Mouse (Mus musculus): Measurements from ENCODE around the gene Ranbp17. TPM values are rescaled to one million over a fixed set of nuclear protein-coding genes. Genes with fewer than 3 reads are reported as not detected.

Gene Ranbp17
- total and polyA plus RNA-seq, 2 experiments from 2014 or later, result 5.8 to 9.1 TPM

DNA sequence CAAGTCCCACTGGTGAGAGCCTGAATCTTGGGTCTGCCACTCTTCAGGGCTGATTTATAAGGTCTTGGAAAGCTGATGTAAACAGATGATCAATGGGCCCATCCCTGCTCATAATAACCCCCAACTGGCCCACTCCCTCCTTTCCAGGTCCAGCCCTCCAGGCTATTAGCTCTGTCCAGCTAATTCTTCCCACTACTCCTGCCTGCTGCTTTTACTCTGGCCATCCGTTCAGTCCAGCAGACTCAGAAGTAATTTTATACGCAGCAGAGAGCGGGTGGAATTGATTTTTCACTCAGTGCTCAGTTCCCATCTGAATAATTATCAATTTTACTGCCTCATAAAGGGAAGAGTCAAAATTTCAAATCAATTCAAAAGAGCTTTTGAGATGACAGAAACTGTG lies 273.3 kb downstream of the Ranbp17 start:
- 74% methylated on average over 3 of the region's 3 CpGs for WGBS

DNA sequence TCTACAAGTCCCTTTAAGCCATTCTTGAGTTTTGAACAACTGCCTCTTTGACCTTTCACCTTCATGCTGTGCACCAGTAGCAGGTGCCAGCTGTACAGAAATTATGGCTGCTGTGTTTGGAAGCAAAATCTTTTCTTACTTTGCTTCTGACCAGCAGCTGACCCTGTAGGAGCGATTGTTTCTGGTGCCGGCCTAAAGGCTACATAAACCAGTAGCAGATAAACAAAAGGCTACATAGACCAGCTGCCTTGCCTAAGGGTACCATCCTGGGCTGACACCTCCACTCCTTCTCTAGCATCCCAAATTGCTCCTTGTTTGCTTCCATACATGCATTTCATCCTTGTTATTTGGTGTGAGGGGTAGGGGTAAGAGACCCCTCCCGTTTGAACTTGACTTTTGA lies 279.4 kb downstream of the Ranbp17 start:
- no peak for TF ChIP-seq CTCF (IDR thresholded peaks at IDR 0.05; ENCODE audit: low read depth)
- H3K36me3 ChIP-seq (ENCODE audit: insufficient read depth), result no peaks in the 10 kb centered on the region
- H3K9me3 ChIP-seq (ENCODE audit: low read length), result no peaks in the 10 kb centered on the region
- WGBS, result 48% methylated on average over 3 of the region's 3 CpGs
- DNase-seq, result no peak
- no peak for ATAC-seq
- H3K4me3 ChIP-seq (ENCODE audit: low read depth, low read length), result no peak overlapping the region
- no peaks in the 10 kb centered on the region for H3K27me3 ChIP-seq (ENCODE audit: insufficient read depth, low read length)
- no peaks in the 10 kb centered on the region for H3K4me1 ChIP-seq (ENCODE audit: insufficient read depth)
- H3K9ac ChIP-seq, result no peak overlapping the region
- no peak overlapping the region for H3K27ac ChIP-seq (ENCODE audit: low read depth, low read length)
- H3K4me2 ChIP-seq (ENCODE audit: low read depth), result no peak overlapping the region

More for the DNA sequence above, 273.3 kb downstream of the Ranbp17 start:
- no peak overlapping the region for H3K4me2 ChIP-seq (ENCODE audit: low read depth)
- no peak for TF ChIP-seq CTCF (IDR thresholded peaks at IDR 0.05; ENCODE audit: low read depth)
- no peak overlapping the region for H3K9ac ChIP-seq
- no peaks in the 10 kb centered on the region for H3K36me3 ChIP-seq (ENCODE audit: insufficient read depth)
- H3K4me1 ChIP-seq (ENCODE audit: insufficient read depth), result no peaks in the 10 kb centered on the region
- H3K9me3 ChIP-seq (ENCODE audit: low read length), result no peaks in the 10 kb centered on the region
- DNase-seq (no peak), ATAC-seq (no peak)
- no peak overlapping the region for H3K27ac ChIP-seq (ENCODE audit: low read depth, low read length)
- H3K27me3 ChIP-seq (ENCODE audit: insufficient read depth, low read length), result no peaks in the 10 kb centered on the region
- no peak overlapping the region for H3K4me3 ChIP-seq (ENCODE audit: low read depth, low read length)

DNA sequence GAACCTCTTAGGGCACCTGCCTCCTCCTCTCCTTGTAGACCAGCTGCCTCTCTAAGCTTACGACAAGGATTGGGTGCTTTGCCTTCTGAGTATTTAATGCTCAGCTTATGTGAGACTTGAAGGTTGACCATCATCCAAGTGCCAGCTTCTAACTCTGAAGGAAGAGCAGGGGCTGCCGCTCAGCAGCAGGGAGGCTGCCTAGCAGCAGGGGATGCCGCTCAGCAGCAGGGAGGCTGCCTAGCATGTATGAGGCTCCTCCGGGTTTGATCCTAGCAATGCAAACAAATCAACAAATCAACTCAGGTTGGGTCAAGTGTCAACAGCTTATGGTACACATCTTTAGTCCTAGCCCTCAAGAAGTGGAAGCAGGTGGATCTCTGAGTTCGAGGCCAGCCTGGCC lies 281.5 kb downstream of the Ranbp17 start:
- H3K4me3 ChIP-seq (ENCODE audit: low read depth, low read length), result no peak overlapping the region
- H3K36me3 ChIP-seq (ENCODE audit: insufficient read depth), result no peaks in the 10 kb centered on the region
- WGBS, result 76% methylated on average over 5 of the region's 5 CpGs
- H3K27me3 ChIP-seq (ENCODE audit: insufficient read depth, low read length), result no peaks in the 10 kb centered on the region
- H3K27ac ChIP-seq (ENCODE audit: low read depth, low read length), result no peak overlapping the region
- H3K4me2 ChIP-seq (ENCODE audit: low read depth), result no peak overlapping the region
- no peaks in the 10 kb centered on the region for H3K4me1 ChIP-seq (ENCODE audit: insufficient read depth)
- DNase-seq (no peak), ATAC-seq (no peak)
- TF ChIP-seq CTCF (IDR thresholded peaks at IDR 0.05; ENCODE audit: low read depth), result no peak
- no peaks in the 10 kb centered on the region for H3K9me3 ChIP-seq (ENCODE audit: low read length)
- H3K9ac ChIP-seq, result no peak overlapping the region

DNA sequence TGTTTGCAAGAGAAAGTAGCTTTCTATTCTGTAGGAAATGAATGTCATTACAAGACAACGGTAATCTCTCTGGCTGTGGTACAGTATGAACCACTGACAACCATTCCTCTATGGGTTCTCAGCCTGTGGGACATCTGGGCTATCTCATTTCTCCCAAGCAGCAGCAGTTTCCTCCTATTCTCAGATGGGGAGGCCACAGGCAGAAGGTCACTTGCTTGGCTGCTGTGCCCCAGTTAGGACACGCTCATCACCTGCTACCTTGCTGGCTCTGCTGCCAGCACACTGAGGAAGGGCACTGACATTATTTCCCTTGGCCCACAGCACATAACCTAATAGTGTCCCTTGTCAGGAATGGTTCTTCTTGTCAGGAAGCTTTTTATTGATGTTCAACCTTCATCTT lies 285.4 kb downstream of the Ranbp17 start:
- ATAC-seq, result no peak
- WGBS, result 95% methylated on average over 2 of the region's 2 CpGs
- Histone ChIP-seq H3K9ac (no peak overlapping the region), H3K9me3 (ENCODE audit: low read length) (no peaks in the 10 kb centered on the region), H3K27ac (ENCODE audit: low read depth, low read length) (no peak overlapping the region), H3K36me3 (ENCODE audit: insufficient read depth) (no peaks in the 10 kb centered on the region), H3K27me3 (ENCODE audit: insufficient read depth, low read length) (no peaks in the 10 kb centered on the region), H3K4me1 (ENCODE audit: insufficient read depth) (no peaks in the 10 kb centered on the region), H3K4me2 (ENCODE audit: low read depth) (no peak overlapping the region), H3K4me3 (ENCODE audit: low read depth, low read length) (no peak overlapping the region)
- no peak for TF ChIP-seq CTCF (IDR thresholded peaks at IDR 0.05; ENCODE audit: low read depth)
- no peak for DNase-seq

DNA sequence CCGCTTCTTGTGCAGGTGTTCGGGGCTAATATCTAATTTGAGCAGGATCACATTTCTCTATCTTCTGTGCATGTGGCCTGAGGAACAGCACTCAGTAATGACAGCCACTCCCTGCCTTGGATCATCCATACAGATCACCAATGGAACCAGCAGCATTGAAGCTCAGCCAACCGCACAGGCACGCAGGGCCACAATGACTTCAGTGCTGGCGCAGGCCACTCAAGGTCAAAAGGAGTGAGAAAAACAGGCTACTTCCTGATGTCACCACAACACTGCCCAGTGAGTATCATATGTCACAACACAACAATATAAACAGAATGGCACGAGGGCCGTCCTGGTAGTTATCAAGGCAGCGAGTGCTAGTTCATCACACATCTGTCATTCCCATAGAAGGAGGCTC lies 287.0 kb downstream of the Ranbp17 start:
- WGBS, result 82% methylated on average over 8 of the region's 8 CpGs
- no peak for DNase-seq
- Histone ChIP-seq H3K27me3 (ENCODE audit: insufficient read depth, low read length) (no peaks in the 10 kb centered on the region), H3K4me2 (ENCODE audit: low read depth) (no peak overlapping the region), H3K4me1 (ENCODE audit: insufficient read depth) (no peaks in the 10 kb centered on the region), H3K4me3 (ENCODE audit: low read depth, low read length) (no peak overlapping the region), H3K9ac (no peak overlapping the region), H3K36me3 (ENCODE audit: insufficient read depth) (no peaks in the 10 kb centered on the region), H3K27ac (ENCODE audit: low read depth, low read length) (no peak overlapping the region), H3K9me3 (ENCODE audit: low read length) (no peaks in the 10 kb centered on the region)
- ATAC-seq, result no peak
- no peak for TF ChIP-seq CTCF (IDR thresholded peaks at IDR 0.05; ENCODE audit: low read depth)

DNA sequence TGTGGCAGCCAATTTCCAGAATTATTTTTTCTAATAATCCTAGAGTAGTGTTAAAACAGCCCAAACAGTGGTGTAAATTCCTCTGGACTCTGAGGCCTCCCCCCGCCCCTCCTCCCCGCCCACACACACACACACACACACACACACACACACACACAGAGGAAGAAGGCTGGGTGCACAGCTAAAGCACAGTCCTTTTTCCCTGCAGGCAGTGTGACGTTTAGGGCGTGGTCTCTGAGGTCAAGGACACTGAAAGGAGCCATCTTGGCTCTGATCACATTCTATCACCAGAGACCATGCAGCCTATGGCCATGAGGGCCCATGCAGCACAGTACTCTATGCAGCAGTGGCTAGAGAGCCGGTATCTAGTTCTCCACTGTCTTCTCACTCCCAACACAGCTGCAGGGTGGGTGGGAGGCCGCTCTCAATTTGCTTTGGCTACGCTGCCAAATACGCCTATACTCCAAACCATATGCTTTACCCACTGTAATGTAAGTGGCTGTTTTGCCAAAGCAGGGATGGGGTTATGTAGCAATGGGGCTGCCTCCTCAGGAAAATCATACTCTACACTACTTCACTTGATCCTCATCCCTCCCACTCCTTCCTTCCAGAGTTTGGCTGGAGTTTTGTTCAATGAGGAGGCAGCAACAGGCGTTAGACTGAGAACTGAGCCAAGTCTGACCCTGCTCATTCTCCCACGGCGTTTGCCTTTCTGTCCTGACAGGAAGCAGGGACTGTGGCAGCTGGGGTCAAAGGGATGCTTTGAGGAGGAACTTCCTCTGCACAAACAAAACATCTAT lies 291.8 kb downstream of the Ranbp17 start:
- TF ChIP-seq CTCF (IDR thresholded peaks at IDR 0.05; ENCODE audit: low read depth), result no peak
- no peaks in the 10 kb centered on the region for H3K36me3 ChIP-seq (ENCODE audit: insufficient read depth)
- H3K9ac ChIP-seq, result no peak overlapping the region
- WGBS, result 68% methylated on average over 11 of the region's 11 CpGs
- H3K4me2 ChIP-seq (ENCODE audit: low read depth), result no peak overlapping the region
- H3K4me3 ChIP-seq (ENCODE audit: low read depth, low read length), result no peak overlapping the region
- H3K9me3 ChIP-seq (ENCODE audit: low read length), result no peaks in the 10 kb centered on the region
- no peaks in the 10 kb centered on the region for H3K27me3 ChIP-seq (ENCODE audit: insufficient read depth, low read length)
- ATAC-seq (no peak), DNase-seq (no peak)
- H3K27ac ChIP-seq (ENCODE audit: low read depth, low read length), result no peak overlapping the region
- H3K4me1 ChIP-seq (ENCODE audit: insufficient read depth), result no peaks in the 10 kb centered on the region

DNA sequence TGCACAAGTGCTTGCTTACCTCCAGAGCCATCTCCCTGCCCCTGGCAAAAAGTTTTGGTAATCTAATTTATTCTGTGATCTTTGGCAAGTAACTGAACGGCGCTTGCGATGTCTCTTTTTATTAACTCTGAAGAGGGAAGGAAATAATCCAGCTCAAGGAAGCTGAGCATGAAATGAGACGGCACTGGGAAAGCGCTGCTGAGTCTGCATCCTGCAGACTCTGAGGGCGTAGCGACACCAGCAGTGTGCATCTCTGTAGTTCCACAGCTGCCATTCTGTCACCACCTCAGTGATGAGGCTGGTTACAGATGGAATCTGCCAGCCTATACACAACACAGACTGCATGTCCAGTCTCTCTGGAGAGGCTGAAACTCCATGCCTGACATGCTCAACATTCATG lies 292.8 kb downstream of the Ranbp17 start:
- Histone ChIP-seq H3K9ac (no peak overlapping the region), H3K4me2 (ENCODE audit: low read depth) (no peak overlapping the region), H3K9me3 (ENCODE audit: low read length) (no peaks in the 10 kb centered on the region), H3K27me3 (ENCODE audit: insufficient read depth, low read length) (no peaks in the 10 kb centered on the region), H3K4me1 (ENCODE audit: insufficient read depth) (no peaks in the 10 kb centered on the region), H3K27ac (ENCODE audit: low read depth, low read length) (no peak overlapping the region), H3K4me3 (ENCODE audit: low read depth, low read length) (no peak overlapping the region), H3K36me3 (ENCODE audit: insufficient read depth) (no peaks in the 10 kb centered on the region)
- ATAC-seq (peak; percentile 89), DNase-seq (no peak)
- no peak for TF ChIP-seq CTCF (IDR thresholded peaks at IDR 0.05; ENCODE audit: low read depth)
- 70% methylated on average over 7 of the region's 7 CpGs for WGBS
